Mouse (Mus musculus) kidney, postnatal 25 days (tissue): Measurements from ENCODE around the gene Col4a4.

ENCODE experiments used
- DNase-seq, 2 experiments: peaks; one replicate each; pipeline ENCODE4 v3.0.0; 2021; ENCODE audit warnings: mixed read lengths in 2 of 2

Gene Col4a4

GRCm38 (mm10) chr1:82586713-82587399 lies at the start of gene Col4a4, which contains the start of gene Col4a3:
TSS of gene Col4a4 (minus strand) at chr1:82586849.
TSS of gene Col4a3 (plus strand) at chr1:82586921.
- peak; percentile 83 to 92 for DNase-seq

GRCm38 (mm10) chr1:82636321-82636720 lies 49.7 kb upstream of the Col4a4 start:
- peak; percentile 73 to 82 for DNase-seq

GRCm38 (mm10) chr1:82635254-82635620 lies 48.6 kb upstream of the Col4a4 start:
- no peak for DNase-seq

GRCm38 (mm10) chr1:82634545-82635253 lies 48.0 kb upstream of the Col4a4 start:
- DNase-seq = peak; percentile 94 to 98

GRCm38 (mm10) chr1:82631169-82631792 lies 44.6 kb upstream of the Col4a4 start:
- DNase-seq = no peak

- DNase-seq = no peak
Measured at GRCm38 (mm10) chr1:82629495-82629894, 42.8 kb upstream of the Col4a4 start.

GRCm38 (mm10) chr1:82627652-82628051 lies 41.0 kb upstream of the Col4a4 start:
- no peak for DNase-seq

GRCm38 (mm10) chr1:82625474-82625873 lies 38.8 kb upstream of the Col4a4 start:
- DNase-seq = no peak

- no peak for DNase-seq
Measured at GRCm38 (mm10) chr1:82624934-82625333, 38.3 kb upstream of the Col4a4 start.

GRCm38 (mm10) chr1:82619981-82620380 lies 33.3 kb upstream of the Col4a4 start:
- DNase-seq = no peak

GRCm38 (mm10) chr1:82618592-82618991 lies 31.9 kb upstream of the Col4a4 start:
- DNase-seq = peak; percentile 63 to 71

- no peak for DNase-seq
Measured at GRCm38 (mm10) chr1:82618001-82618400, 31.4 kb upstream of the Col4a4 start.

GRCm38 (mm10) chr1:82612061-82612660 lies 25.5 kb upstream of the Col4a4 start:
- no peak for DNase-seq

- peak in 1 of 2 experiments; percentile 75 for DNase-seq
Measured at GRCm38 (mm10) chr1:82608646-82609262, 22.1 kb upstream of the Col4a4 start.

- DNase-seq = peak; percentile 59 to 80
Measured at GRCm38 (mm10) chr1:82605856-82606255, 19.2 kb upstream of the Col4a4 start.

GRCm38 (mm10) chr1:82605347-82605746 lies 18.7 kb upstream of the Col4a4 start:
- no peak for DNase-seq

GRCm38 (mm10) chr1:82603198-82603950 lies 16.7 kb upstream of the Col4a4 start:
- DNase-seq = no peak

- DNase-seq = peak; percentile 91 to 92
Measured at GRCm38 (mm10) chr1:82596864-82597596, 10.4 kb upstream of the Col4a4 start.

GRCm38 (mm10) chr1:82590266-82590665 lies 3.6 kb upstream of the Col4a4 start:
- DNase-seq = peak; percentile 74 to 93

GRCm38 (mm10) chr1:82585981-82586380 lies 668 bp downstream of the Col4a4 start:
- DNase-seq = no peak

GRCm38 (mm10) chr1:82578320-82578719 lies 8.3 kb downstream of the Col4a4 start:
- peak; percentile 32 to 53 for DNase-seq
